Mouse (Mus musculus) intestine, embryonic 15.5 days (tissue): ENCODE measurements around the gene Ankrd37. TPM values are rescaled to one million over a fixed set of nuclear protein-coding genes. Genes with fewer than 3 reads are reported as not detected.

Experiments used
- ATAC-seq: fragments of 200-750 bp; cut with Nextera tagmentation; 2 replicates; pipeline ENCODE4 v1.8.0; 2017; ENCODE audit warnings: moderate TSS enrichment, moderate library complexity
- H3K27ac ChIP-seq: fragments of 300-500 bp; sonication (generic); 2 replicates; pipeline ENCODE4 v1.5.1; 2015; ENCODE audit warnings: mild to moderate bottlenecking, inconsistent platforms
- H3K27me3 ChIP-seq: fragments of 300-500 bp; sonication (generic); replicated peaks from 2 replicates; pipeline ENCODE4 v1.6.1; 2015; ENCODE audit warnings: inconsistent platforms
- H3K36me3 ChIP-seq: fragments of 300-500 bp; sonication (generic); 2 replicates; pipeline ENCODE4 v1.6.1; 2015; ENCODE audit warnings: inconsistent platforms
- H3K4me1 ChIP-seq: fragments of 300-500 bp; sonication (generic); replicated peaks from 2 replicates; pipeline ENCODE4 v1.6.1; 2015; ENCODE audit warnings: inconsistent platforms
- H3K4me2 ChIP-seq: fragments of 300-500 bp; sonication (generic); replicated peaks from 2 replicates; pipeline ENCODE4 v1.6.1; 2015; ENCODE audit warnings: mild to moderate bottlenecking, inconsistent platforms
- H3K4me3 ChIP-seq: fragments of 300-500 bp; sonication (generic); replicated peaks from 2 replicates; pipeline ENCODE4 v1.5.1; 2015; ENCODE audit warnings: inconsistent platforms
- H3K9ac ChIP-seq: fragments of 300-500 bp; sonication (generic); 2 replicates; pipeline ENCODE4 v1.6.1; 2015; ENCODE audit warnings: inconsistent platforms
- H3K9me3 ChIP-seq: fragments of 300-500 bp; sonication (generic); 2 replicates; pipeline ENCODE4 v1.6.1; 2016; ENCODE audit warnings: inconsistent platforms
- WGBS: fragments of 180-500 bp; shearing (Covaris S2); methylation state at CpG from one replicate; pipeline ENCODE4 v1.1.7; 2015; 5-methylcytosine and 5-hydroxymethylcytosine counted together
- polyA plus RNA-seq: library from polyadenylated mRNA; unstranded; fragments of >200 nt; fragmentation: Nextera tagmentation; extraction: Ambion mirVana; gene quantifications from 2 replicates; pipeline ENCODE4 v1.2.1, GENCODE M21; 2015

Gene Ankrd37
- polyA plus RNA-seq, 1 experiment from 2014 or later = 42.0 TPM

DNA sequence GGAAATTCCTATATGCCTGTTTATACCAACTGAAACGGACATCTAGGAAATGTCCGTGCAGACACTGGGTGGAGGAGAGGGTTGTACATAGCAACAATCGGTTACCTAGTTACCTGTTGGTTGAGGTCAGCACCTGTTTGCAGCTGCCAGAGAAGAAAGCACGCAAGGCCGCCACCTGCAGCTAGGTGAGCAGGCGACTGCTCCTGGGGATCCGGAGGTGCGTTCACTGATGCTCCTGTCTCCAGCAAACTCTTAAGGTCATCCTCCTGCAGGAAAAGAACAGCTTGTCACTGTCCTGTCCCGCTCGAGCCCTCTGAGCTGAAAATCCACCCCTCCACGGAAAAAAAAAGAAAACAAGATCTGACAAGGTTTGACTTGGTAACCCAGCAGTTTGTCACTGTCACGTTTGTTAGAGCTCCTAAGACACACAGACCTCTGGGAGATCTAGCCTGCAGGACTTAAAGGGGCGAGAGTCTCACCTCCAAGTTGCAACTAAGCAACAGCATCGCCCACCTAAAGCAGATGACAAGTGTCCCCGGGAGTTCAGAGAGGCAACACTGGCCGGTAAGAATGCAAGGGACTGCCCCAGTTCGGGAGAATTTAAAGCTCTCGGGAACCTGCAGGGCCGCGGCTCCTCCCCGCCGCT lies 6.2 kb downstream of the Ankrd37 start, which contains the start of gene Lrp2bp:
Lrp2bp (plus strand) TSS at position 166 of the 646 bp plus-strand sequence.
- WGBS = 3% methylated on average over 22 of the region's 22 CpGs
- Histone ChIP-seq H3K27me3 (no peaks in the 10 kb centered on the region), H3K9ac (peak within 1 kb of the TSS; percentile 55), H3K4me3 (peak within 1 kb of the TSS; percentile 46), H3K4me2 (peak within 1 kb of the TSS; percentile 77), H3K27ac (peak within 1 kb of the TSS; percentile 92), H3K9me3 (no peaks in the 10 kb centered on the region), H3K4me1 (no peaks in the 10 kb centered on the region; the same call in 1 of the 2 replicates), H3K36me3 (no peaks in the 10 kb centered on the region)
- peak; percentile 51 for ATAC-seq

DNA sequence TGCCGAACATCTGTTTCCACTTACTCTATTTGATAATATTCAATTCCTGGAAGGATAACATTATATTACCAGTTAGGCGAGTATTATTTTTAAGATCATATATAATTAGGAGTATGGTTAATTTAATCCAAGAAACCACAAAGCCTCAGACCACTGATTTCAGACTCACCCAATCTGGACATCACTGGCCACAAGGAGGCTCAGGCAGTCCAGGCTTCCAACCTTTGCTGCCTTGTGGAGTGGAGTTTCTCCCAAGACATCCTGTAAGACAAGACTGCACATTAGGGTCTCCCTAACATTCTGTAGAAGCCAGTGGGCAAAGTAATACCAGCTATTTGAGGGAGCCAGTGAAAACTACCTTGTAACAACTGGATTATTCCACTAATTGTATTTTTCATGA lies 7.3 kb downstream of the Ankrd37 start:
- no peak overlapping the region for H3K9ac ChIP-seq
- ATAC-seq = no peak
- no peaks in the 10 kb centered on the region for H3K27me3 ChIP-seq
- no peaks in the 10 kb centered on the region; the same call in 1 of the 2 replicates for H3K4me1 ChIP-seq
- H3K4me2 ChIP-seq = peak overlapping the region; percentile 37
- H3K27ac ChIP-seq = no peak overlapping the region
- H3K9me3 ChIP-seq = no peaks in the 10 kb centered on the region
- H3K36me3 ChIP-seq = peaks cover 5% of the 10 kb centered on the region; the same call in 1 of the 2 replicates
- 76% methylated on average over 2 of the region's 2 CpGs for WGBS
- H3K4me3 ChIP-seq = 0 out of 2 replicates have a peak overlapping the region, but pooled peaks have one; percentile 2

DNA sequence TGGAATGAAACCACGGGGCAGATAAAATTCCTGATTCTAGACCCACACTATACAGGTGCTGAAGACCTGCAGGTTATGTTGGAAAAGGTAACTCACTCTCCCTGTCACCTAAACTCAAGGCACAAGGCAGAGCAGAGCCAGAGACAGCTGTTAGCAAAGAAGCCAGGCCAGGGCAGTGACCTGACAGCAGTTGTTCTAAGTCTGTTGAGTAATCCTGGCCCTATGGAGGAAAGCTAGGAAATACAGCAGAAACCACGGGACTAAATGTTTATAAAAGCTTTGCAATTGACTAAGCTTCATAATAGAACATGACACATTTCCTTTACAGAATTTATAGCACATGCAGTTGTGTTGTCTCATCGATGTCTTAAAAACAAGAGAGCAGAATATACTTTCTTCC lies 9.9 kb downstream of the Ankrd37 start:
- no peak overlapping the region for H3K4me2 ChIP-seq
- no peaks in the 10 kb centered on the region for H3K9me3 ChIP-seq
- peaks cover 5% of the 10 kb centered on the region; the same call in 1 of the 2 replicates for H3K36me3 ChIP-seq
- no peak overlapping the region for H3K4me3 ChIP-seq
- no peaks in the 10 kb centered on the region; the same call in 1 of the 2 replicates for H3K4me1 ChIP-seq
- no peak overlapping the region for H3K9ac ChIP-seq
- no peak for ATAC-seq
- H3K27me3 ChIP-seq = no peaks in the 10 kb centered on the region
- WGBS = 73% methylated on average over 3 of the region's 3 CpGs
- H3K27ac ChIP-seq = no peak overlapping the region

DNA sequence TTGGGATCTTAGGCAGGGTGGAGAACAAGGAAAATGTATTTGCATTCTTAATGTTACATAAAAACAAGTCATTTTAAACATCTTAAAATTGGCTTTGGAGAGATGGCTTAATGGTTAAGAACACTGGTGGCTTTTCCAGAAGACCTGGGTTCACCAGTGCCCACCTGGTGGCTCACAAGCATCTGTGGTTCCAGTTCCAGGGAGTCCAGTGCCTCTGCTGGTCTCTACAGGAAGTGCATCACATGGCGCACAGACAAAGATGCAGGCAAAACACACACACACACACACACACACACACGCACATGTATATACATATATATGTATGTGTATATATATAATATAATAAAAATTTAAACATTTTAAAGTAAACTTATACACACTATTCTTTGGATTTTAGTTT lies 11.4 kb downstream of the Ankrd37 start:
- H3K4me3 ChIP-seq = no peak overlapping the region
- WGBS = 92% methylated on average over 2 of the region's 2 CpGs
- H3K4me1 ChIP-seq = no peaks in the 10 kb centered on the region; the same call in 1 of the 2 replicates
- H3K4me2 ChIP-seq = no peak overlapping the region
- ATAC-seq = no peak
- H3K9me3 ChIP-seq = no peaks in the 10 kb centered on the region
- no peak overlapping the region for H3K27ac ChIP-seq
- H3K36me3 ChIP-seq = peaks cover 5% of the 10 kb centered on the region; the same call in 1 of the 2 replicates
- no peaks in the 10 kb centered on the region for H3K27me3 ChIP-seq
- H3K9ac ChIP-seq = no peak overlapping the region

DNA sequence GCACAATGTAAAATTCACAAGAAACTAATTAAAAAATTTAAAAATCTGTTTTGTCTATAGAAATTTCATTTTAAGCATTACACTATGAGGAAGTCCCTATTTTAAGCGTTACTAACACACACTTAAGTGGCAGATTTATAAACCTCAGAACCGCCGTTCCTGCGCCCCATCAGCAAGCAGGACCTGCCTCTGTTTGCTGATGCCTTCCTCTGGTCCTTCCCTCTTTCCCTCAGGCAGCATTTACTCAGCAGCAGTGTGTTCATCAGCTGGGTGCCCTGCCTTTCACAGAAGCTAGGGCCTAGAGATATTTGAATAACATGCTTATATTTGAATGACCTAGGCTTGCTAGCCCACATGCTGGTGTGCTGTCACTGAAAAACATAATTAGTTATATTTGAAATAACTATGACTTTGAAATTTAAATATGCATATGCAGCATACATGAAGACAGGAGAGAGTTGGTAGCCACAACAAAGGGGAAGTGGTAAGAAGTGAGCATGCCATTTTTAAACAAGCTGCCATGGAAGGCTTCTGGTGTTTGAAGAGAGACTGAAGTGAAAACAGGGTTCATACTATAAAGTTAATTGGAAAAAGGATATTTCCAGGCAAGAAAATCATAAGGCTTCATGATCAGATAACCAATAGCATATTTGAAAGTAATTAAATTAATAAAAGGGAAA lies 14.7 kb downstream of the Ankrd37 start:
- no peak for ATAC-seq
- Histone ChIP-seq H3K4me1 (no peaks in the 10 kb centered on the region), H3K4me2 (no peak overlapping the region), H3K9me3 (no peaks in the 10 kb centered on the region), H3K27ac (no peak overlapping the region), H3K27me3 (no peaks in the 10 kb centered on the region), H3K4me3 (no peak overlapping the region), H3K36me3 (peaks cover 10% of the 10 kb centered on the region), H3K9ac (no peak overlapping the region)
- WGBS = 90% methylated on average over 4 of the region's 4 CpGs

DNA sequence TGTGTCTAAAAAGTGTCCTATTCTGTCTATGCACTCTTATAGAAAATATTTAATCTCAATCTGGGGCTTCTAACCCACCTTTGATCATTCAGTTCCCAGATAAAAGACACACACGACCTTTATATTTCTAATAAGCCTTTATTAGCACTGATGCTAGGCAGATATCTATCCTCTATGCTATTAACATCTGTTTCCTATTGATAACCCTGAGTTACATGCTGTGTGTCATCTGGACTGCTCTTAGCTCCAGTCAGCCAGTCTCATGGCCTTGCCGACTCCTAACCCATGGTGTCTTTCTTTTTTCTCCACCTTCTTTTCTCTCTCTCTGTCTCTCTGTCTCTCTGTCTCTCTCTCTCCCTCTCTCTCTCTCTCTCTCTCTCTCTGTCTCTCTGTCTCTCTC lies 17.3 kb downstream of the Ankrd37 start:
- H3K27ac ChIP-seq = no peak overlapping the region
- H3K9ac ChIP-seq = no peak overlapping the region
- peaks cover 5% of the 10 kb centered on the region; the same call in 1 of the 2 replicates for H3K36me3 ChIP-seq
- H3K4me1 ChIP-seq = no peaks in the 10 kb centered on the region
- H3K4me2 ChIP-seq = no peak overlapping the region
- 69% methylated on average over 2 of the region's 2 CpGs for WGBS
- ATAC-seq = no peak
- no peak overlapping the region for H3K4me3 ChIP-seq
- no peaks in the 10 kb centered on the region for H3K9me3 ChIP-seq
- no peaks in the 10 kb centered on the region for H3K27me3 ChIP-seq

DNA sequence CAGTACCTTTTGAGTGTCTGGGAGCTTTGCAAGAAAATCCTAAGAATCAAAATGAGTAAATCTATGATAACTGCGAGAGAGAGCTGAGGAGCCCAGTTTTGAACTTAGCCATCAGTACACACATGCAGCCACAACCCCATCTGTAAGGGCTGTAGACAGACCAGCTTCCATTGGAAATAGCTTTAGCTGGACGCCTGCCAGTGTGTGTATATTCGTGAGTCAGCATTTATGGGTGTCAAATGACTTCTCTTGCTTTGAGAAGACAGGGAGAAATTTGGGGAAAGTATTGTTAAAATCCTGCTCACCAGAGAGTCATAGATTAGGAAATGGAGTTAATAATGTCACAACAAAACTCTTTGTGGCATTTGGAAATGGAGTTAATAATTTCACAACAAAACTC lies 18.8 kb downstream of the Ankrd37 start:
- Histone ChIP-seq H3K27me3 (no peaks in the 10 kb centered on the region), H3K36me3 (peaks cover 8% of the 10 kb centered on the region), H3K4me3 (no peak overlapping the region), H3K9ac (no peak overlapping the region), H3K4me1 (no peaks in the 10 kb centered on the region), H3K27ac (no peak overlapping the region), H3K9me3 (no peaks in the 10 kb centered on the region), H3K4me2 (no peak overlapping the region)
- WGBS = 54% methylated on average over 3 of the region's 3 CpGs
- no peak for ATAC-seq

DNA sequence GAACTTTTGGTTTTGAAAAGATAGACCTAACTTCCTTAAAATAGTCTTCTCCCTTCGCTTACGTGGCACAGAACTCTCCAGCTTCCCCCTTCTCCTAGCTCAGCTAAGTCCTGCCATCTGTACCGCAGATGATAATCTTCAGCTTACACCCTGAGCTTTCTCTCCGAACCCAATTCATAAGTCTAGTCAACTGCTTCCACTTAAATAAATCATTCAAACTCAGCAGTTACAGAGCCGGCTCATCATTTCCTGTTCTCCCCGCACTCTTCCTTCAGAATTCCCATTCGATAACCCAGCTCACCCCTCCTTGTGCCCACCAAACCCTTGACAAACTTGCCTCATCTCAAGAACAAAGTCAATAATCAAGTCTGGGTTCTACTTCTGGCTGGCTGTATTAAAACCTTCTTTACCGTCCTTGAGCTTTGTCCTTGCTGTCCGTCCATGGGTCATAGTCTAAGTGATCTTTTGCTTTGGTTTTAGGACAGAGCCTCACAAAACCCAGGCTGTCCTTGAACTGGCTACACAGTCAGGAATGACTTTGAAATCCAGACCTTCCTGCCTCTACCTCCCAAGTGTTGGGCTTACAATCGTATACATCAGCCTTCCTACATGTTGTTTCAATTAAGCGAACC lies 29.6 kb downstream of the Ankrd37 start:
- ATAC-seq = peak; percentile 21
- 61% methylated on average over 11 of the region's 11 CpGs for WGBS
- peak overlapping the region; percentile 54 for H3K4me3 ChIP-seq

DNA sequence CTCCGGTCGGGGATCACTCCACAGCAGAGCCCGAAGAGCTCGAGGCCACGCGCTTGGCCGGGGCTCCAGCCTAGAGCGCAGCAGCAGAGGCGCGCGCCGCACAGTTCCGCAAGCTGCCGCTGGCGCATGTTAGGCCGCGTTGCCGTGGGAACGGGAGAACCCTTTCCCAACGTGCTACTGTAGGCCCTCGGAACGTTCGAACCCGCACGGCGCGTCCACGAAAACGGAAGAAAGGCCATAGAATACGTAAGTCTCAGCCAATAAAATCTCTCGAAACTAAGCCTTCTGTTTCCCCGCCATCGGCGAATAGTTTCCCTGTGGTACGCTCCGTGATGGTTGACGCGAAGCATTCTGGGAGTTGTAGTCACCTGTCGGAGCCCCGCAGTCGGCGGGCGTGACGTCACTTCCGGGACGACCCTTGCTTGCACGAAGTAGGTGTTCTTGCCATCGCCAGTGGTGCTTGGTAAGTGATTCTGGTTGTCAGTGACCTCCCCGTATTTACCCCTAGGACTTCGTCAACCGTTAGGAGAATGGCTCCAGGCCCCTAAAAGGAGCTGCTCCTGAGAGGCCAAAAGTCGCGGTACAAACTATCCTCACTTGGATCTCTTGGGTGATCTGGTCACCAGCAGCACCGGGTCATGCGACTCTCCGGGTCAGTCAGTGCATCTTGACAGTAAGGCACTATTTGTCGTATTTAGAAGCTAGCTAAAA lies 30.2 kb downstream of the Ankrd37 start, which contains the start of the genes 1700029J07Rik and Ufsp2:
1700029J07Rik (minus strand) TSS at position 127 of the 711 bp plus-strand sequence.
Ufsp2 (plus strand) TSS at position 403 of the 711 bp plus-strand sequence.
- H3K36me3 ChIP-seq = 0 out of 2 replicates have a peak, but pooled peaks cover 7% of the 10 kb centered on the region
- peak; percentile 98 for ATAC-seq
- peak within 1 kb of the TSS; percentile 54 for H3K4me3 ChIP-seq
- H3K4me2 ChIP-seq = peak within 1 kb of the TSS; percentile 70
- peak within 1 kb of the TSS; percentile 77 for H3K27ac ChIP-seq
- H3K9ac ChIP-seq = peak within 1 kb of the TSS; percentile 62
- under 1% methylated on average over 57 of the region's 57 CpGs for WGBS
- no peaks in the 10 kb centered on the region for H3K27me3 ChIP-seq
- H3K4me1 ChIP-seq = 0 out of 2 replicates have a peak, but pooled peaks cover 7% of the 10 kb centered on the region
- no peaks in the 10 kb centered on the region for H3K9me3 ChIP-seq

More for the DNA sequence above, 29.6 kb downstream of the Ankrd37 start:
- no peaks in the 10 kb centered on the region for H3K9me3 ChIP-seq
- H3K9ac ChIP-seq = peak overlapping the region; percentile 51
- peaks cover 9% of the 10 kb centered on the region; the same call in 1 of the 2 replicates for H3K36me3 ChIP-seq
- no peak overlapping the region for H3K27ac ChIP-seq
- H3K4me1 ChIP-seq = 0 out of 2 replicates have a peak, but pooled peaks cover 7% of the 10 kb centered on the region
- H3K4me2 ChIP-seq = peak overlapping the region; percentile 70
- H3K27me3 ChIP-seq = no peaks in the 10 kb centered on the region

DNA sequence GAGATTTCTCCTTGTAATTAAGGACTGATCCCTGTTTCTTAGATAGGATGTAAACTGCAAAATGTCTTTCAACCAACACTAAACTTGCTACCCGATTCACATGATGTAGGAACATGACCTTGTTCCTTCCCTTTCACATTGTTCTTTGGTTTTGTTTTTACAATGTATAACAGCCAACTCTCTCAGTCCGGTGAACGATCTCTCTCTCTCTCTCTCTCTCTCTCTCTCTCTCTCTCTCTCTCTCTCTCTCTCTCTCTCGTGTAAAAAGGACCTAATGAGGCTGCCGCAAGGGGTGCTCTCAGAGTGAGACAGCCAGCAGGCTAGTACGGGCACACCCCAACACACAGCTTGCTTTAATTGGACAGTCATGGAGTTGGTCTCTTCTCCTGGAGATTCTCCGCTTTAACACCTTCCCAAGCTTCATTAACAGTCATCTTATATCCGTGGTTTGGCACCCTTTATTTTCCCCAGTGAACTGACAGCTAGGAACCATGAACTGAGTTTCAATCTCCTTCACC lies 31.5 kb downstream of the Ankrd37 start:
- 72% methylated on average over 8 of the region's 8 CpGs for WGBS
- no peak for ATAC-seq
- Histone ChIP-seq H3K27me3 (no peaks in the 10 kb centered on the region), H3K36me3 (0 out of 2 replicates have a peak, but pooled peaks cover 7% of the 10 kb centered on the region), H3K9me3 (no peaks in the 10 kb centered on the region), H3K4me2 (peak overlapping the region; percentile 70), H3K4me1 (0 out of 2 replicates have a peak, but pooled peaks cover 7% of the 10 kb centered on the region), H3K9ac (no peak overlapping the region), H3K4me3 (no peak overlapping the region), H3K27ac (no peak overlapping the region)

DNA sequence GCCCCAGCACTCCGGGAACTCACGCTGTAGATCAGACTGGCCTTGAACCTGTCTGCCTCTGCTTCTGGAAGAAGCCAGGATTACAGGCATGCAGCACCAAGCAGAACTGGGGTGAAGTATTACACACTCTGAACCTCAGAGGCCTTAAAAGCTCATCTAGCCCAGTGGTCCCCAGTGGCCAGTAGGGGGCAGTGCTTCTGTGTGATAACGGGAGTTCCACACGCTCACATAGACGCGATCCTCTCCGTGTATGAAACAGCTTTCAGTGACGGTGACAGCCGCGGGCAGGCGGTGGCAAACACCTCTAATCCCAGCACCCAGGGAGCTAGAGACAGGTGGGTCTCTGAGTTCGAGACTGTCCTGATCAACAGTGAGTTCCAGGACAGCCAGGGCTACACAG lies 34.6 kb downstream of the Ankrd37 start:
- 0 out of 2 replicates have a peak, but pooled peaks cover 4% of the 10 kb centered on the region for H3K4me1 ChIP-seq
- no peak overlapping the region for H3K4me3 ChIP-seq
- ATAC-seq = no peak
- no peak overlapping the region for H3K27ac ChIP-seq
- WGBS = 94% methylated on average over 12 of the region's 12 CpGs
- H3K9me3 ChIP-seq = no peaks in the 10 kb centered on the region
- no peaks in the 10 kb centered on the region for H3K36me3 ChIP-seq
- H3K9ac ChIP-seq = no peak overlapping the region
- no peak overlapping the region for H3K4me2 ChIP-seq
- H3K27me3 ChIP-seq = no peaks in the 10 kb centered on the region
